Mouse (Mus musculus) G1E (cell line): Measurements from ENCODE around the gene Rbm25. TPM values are rescaled to one million over a fixed set of nuclear protein-coding genes. Genes with fewer than 3 reads are reported as not detected.
A peak's percentile ranks its signal among the peaks of the same experiment; 100 is the strongest.
"Not testable (repeated sequence)": the region's sequence is repeated elsewhere in the genome, so short reads cannot be mapped to it uniquely, and the experiment has no call there.

Experiments
- ATAC-seq: 2 replicates; pipeline ENCODE4 v1.8.0; 2016; ENCODE audit warnings: mild to moderate bottlenecking; ENCODE audit not compliant: insufficient number of reproducible peaks, poor library complexity, low FRiP score, severe bottlenecking; ENCODE audit errors: extremely low read depth
- DNase-seq: peaks from one replicate; pipeline ENCODE4 v3.0.0; 2012; ENCODE audit warnings: low spot score
- H3K27me3 ChIP-seq: 2 replicates; pipeline ENCODE4 v1.6.1; 2012; ENCODE audit warnings: mild to moderate bottlenecking, low read length, inconsistent platforms; ENCODE audit not compliant: insufficient read depth
- H3K36me3 ChIP-seq: replicated peaks from 2 replicates; pipeline ENCODE3; 2012; ENCODE audit warnings: mild to moderate bottlenecking, inconsistent platforms
- H3K4me1 ChIP-seq: 2 replicates; pipeline ENCODE4 v1.6.1; 2012; ENCODE audit warnings: low read depth, low read length, inconsistent platforms, mixed read lengths; ENCODE audit not compliant: insufficient read depth
- H3K4me3 ChIP-seq: 2 replicates; pipeline ENCODE4 v1.5.1; 2012; ENCODE audit warnings: low read depth, mild to moderate bottlenecking, inconsistent platforms, low read length, moderate library complexity, mixed read lengths
- H3K9me3 ChIP-seq: replicated peaks from 2 replicates; pipeline ENCODE4 v1.6.1; 2012; ENCODE audit warnings: inconsistent platforms
- CTCF ChIP-seq: IDR thresholded peaks from 2 replicates; pipeline ENCODE4 v1.5.1; 2012; ENCODE audit warnings: low read depth, low read length, inconsistent platforms, mixed read lengths
- GATA1 ChIP-seq: IDR thresholded peaks from 2 replicates; pipeline ENCODE4 v1.6.1; 2012; ENCODE audit warnings: borderline replicate concordance, low read length, inconsistent platforms, mixed read lengths
- GATA2 ChIP-seq: IDR thresholded peaks from 2 replicates; pipeline ENCODE4 v1.6.1; 2012; ENCODE audit warnings: low read depth, low read length, inconsistent platforms, borderline replicate concordance
- POLR2AphosphoS5 ChIP-seq: IDR thresholded peaks from 2 replicates; pipeline ENCODE4 v1.6.1; 2012; ENCODE audit warnings: low read depth, low read length, inconsistent platforms; ENCODE audit not compliant: insufficient replicate concordance
- TAL1 ChIP-seq: conservative IDR thresholded peaks from 2 replicates; pipeline ENCODE4 v1.6.1; 2012; ENCODE audit warnings: low read depth, low read length, inconsistent platforms, mixed read lengths
- polyA plus RNA-seq: library from polyadenylated mRNA; stranded (reverse); fragments of >175 nt; gene quantifications from 2 replicates; pipeline ENCODE4 v1.2.3, GENCODE M21; 2012
- total RNA-seq, 2 experiments: library from RNA; stranded (forward) in 1 of 2; stranded (reverse) in 1 of 2; fragments of 200-1000 nt in 1 of 2; fragments of >200 nt in 1 of 2; fragmentation: Nextera tagmentation in 1 of 2; gene quantifications; 2 replicates each; pipeline ENCODE4 v1.2.3; 2014 to 2017

The Rbm25 gene
- total and polyA plus RNA-seq, 3 experiments = 153 to 1,301 (median 467) TPM

DNA sequence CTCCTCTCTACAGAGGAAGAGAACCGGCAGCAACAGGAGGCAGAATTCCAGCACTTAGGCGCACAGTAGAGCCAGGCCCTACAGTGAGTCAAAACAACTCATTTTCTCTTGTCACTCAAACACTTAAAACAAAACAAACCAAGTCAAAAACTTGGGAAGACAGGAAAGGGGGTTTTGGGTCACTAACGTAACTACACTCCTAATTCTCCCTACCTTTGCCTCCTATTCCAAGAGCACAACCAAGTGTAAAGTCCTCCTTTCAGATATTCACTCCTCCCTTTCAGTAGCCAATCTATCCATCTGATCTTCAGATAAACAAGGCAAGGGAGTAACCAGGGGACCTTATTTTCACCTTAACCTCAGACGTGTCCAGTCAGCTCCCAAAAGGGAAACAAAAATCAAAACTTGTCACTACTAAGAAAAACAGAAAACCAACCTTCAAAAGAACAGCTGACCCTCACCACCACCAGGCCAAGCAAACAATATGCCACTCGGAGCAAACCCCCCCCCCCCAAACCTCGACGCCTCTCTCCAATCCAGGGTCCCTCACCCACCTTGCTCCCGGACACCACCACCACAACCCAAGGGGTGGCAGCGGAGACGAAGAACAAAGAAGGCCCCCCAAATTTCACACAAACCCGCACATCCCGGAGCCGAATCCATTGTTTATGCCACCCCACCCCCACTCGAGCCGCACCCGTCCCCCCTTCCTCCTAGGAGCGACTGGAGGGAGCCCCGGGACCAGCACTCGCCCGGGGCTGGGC lies 34.7 kb upstream of the Rbm25 start:
- H3K36me3 ChIP-seq = peaks cover 33% of the 10 kb centered on the region
- TF ChIP-seq GATA1 (no peak), TAL1 (no peak), CTCF (no peak), GATA2 (no peak), POLR2AphosphoS5 (no peak)
- no peaks in the 10 kb centered on the region for H3K27me3 ChIP-seq
- H3K4me1 ChIP-seq = peaks cover 31% of the 10 kb centered on the region
- ATAC-seq (no peak), DNase-seq (no peak)
- peak overlapping the region; percentile 81 for H3K4me3 ChIP-seq
- H3K9me3 ChIP-seq = no peaks in the 10 kb centered on the region

DNA sequence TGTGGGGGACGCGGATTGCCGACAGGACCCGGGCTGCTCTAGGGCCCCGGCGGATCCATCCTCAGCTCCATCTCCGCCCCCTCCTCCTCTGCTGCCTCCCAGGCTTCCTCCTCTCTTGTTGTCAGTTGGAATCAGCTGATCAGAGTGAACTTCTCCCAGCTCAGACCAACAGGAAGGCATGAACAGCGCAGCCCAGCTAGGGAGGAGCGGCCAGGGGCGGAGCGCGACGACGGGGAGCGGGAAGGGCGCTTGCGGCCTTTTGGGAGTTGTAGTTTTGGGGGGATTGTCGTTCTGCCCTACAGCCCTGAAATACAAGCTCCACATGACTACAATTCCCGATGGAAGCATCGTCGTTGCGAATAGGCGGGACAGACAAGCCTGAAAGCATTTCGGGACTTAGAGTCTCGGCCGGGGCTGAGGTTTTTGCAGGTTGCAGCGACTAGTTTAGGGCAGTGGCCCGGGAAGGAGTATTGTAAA lies 34.0 kb upstream of the Rbm25 start, which contains the start of gene Zfyve1:
TSS of gene Zfyve1 (minus strand) at position 198 of the 477 bp plus-strand sequence.
- ATAC-seq (peak; percentile 96), DNase-seq (peak; percentile 98)
- Histone ChIP-seq H3K4me1 (peaks cover 30% of the 10 kb centered on the region), H3K36me3 (peaks cover 27% of the 10 kb centered on the region), H3K9me3 (no peaks in the 10 kb centered on the region), H3K27me3 (no peaks in the 10 kb centered on the region), H3K4me3 (peak within 1 kb of the TSS; percentile 81)
- TF ChIP-seq POLR2AphosphoS5 (no peak), CTCF (no peak), GATA2 (no peak), TAL1 (no peak), GATA1 (no peak)

DNA sequence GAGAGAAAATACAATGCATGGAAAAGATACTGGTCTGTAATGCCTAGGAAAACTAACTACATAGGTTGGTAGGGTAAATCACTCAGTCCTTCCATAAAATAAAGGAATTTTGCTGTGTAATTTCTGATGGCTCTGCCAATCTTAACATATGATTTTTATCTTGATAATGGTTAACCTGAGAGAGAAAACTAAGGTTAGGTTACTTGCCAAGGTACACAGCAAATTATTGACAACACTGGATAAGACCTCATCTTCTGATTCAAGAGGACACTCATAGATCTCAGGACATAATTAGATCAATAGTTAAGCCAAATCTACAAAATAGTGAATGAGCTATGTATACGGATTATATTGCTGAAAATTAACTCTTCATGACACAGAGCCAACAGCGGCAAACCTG lies 33.2 kb upstream of the Rbm25 start:
- H3K27me3 ChIP-seq = no peaks in the 10 kb centered on the region
- DNase-seq = no peak
- no peak overlapping the region; the same call in 1 of the 2 replicates for H3K4me3 ChIP-seq
- peaks cover 31% of the 10 kb centered on the region for H3K4me1 ChIP-seq
- TF ChIP-seq GATA1 = no peak
- no peak for TF ChIP-seq GATA2
- no peak for TF ChIP-seq POLR2AphosphoS5
- no peak for TF ChIP-seq TAL1
- no peak for TF ChIP-seq CTCF
- ATAC-seq = no peak
- no peaks in the 10 kb centered on the region for H3K9me3 ChIP-seq
- peaks cover 24% of the 10 kb centered on the region for H3K36me3 ChIP-seq

DNA sequence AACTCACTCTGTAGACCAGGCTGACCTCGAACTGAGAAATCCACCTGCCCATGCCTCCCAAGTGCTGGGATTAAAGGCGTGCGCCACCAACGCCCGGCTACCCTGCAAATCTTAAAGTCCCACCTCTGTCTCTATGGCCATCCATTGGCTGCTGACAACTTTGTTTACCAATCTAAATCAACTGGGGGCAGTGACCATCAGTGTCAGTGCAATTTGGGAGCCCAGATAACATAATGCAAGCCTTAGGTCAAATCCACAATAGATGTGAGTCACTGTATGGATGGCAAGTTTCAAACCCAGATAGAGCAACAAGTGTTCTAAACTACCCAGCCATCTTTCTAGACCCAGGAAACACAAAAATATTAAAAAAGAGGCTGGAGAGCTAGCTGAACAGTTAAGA lies 28.8 kb upstream of the Rbm25 start:
- Histone ChIP-seq H3K36me3 (peaks cover 3% of the 10 kb centered on the region), H3K9me3 (no peaks in the 10 kb centered on the region), H3K4me3 (no peak overlapping the region), H3K27me3 (no peaks in the 10 kb centered on the region), H3K4me1 (peaks cover 9% of the 10 kb centered on the region; the same call in 1 of the 2 replicates)
- TF ChIP-seq POLR2AphosphoS5 (no peak), CTCF (no peak), GATA2 (no peak), GATA1 (no peak), TAL1 (no peak)
- ATAC-seq = no peak
- DNase-seq = no peak

DNA sequence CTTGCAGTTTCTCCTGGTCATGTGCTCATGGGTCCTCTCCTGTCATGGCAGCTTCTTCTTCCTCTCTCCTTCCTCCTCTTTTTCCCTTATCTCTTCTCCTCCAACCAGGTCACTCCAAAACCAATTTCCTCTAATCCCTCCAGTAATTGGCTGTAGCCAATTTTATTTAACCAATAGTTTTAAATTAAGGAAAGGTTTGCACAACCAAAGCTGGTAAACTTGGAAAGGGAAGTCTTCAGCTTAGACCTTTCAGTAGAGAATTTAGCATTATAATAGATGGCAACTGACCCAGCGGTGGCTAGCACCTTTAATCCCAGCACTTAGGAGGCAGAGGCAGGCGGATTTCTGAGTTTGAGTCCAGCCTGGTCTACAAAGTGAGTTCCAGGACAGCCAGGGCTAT lies 24.6 kb upstream of the Rbm25 start:
- H3K9me3 ChIP-seq, H3K4me1 ChIP-seq, ATAC-seq, H3K36me3 ChIP-seq, H3K4me3 ChIP-seq, DNase-seq, H3K27me3 ChIP-seq: not testable (repeated sequence)

DNA sequence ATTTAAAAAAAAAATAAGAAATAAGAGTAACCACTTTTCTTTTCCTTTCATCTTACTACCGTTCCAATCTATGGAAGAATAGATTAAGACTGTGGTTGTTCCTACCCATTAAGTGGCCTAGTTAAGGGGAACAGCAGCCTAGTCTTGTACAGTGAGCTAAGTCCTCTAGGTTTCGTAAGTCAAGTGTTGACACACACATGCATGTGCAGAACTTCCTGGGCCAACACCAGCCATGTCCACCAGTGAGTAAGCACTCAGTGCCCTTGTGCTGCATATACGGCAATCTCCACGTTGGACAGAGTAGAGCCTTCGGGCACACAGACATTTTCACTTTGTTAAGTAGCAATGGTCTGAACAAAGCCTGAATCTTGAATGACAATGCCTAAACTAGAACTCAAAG lies 13.8 kb upstream of the Rbm25 start:
- TF ChIP-seq CTCF = no peak
- TF ChIP-seq GATA2 = no peak
- no peak for TF ChIP-seq GATA1
- no peak for TF ChIP-seq TAL1
- no peak for TF ChIP-seq POLR2AphosphoS5
- Histone ChIP-seq H3K4me1 (peaks cover 3% of the 10 kb centered on the region; the same call in 1 of the 2 replicates), H3K9me3 (no peaks in the 10 kb centered on the region), H3K36me3 (peaks cover 4% of the 10 kb centered on the region), H3K27me3 (no peaks in the 10 kb centered on the region), H3K4me3 (no peak overlapping the region)
- DNase-seq = no peak
- no peak for ATAC-seq
